Mouse (Mus musculus) kidney, postnatal 0 days (tissue): Measurements from ENCODE around the gene Ess2. TPM values are rescaled to one million over a fixed set of nuclear protein-coding genes. Genes with fewer than 3 reads are reported as not detected.

Source experiments
- ATAC-seq: fragments of 200-750 bp; cut with Nextera tagmentation; replicated peaks from 2 replicates; pipeline ENCODE4 v1.8.0; 2017; ENCODE audit warnings: low read depth, moderate number of reproducible peaks, moderate TSS enrichment, moderate library complexity; ENCODE audit not compliant: low FRiP score
- DNase-seq: peaks from one replicate; pipeline ENCODE4 v3.0.0-alpha.2; 2016; ENCODE audit warnings: low spot score
- H3K27ac ChIP-seq: fragments of 300-500 bp; sonication (generic); 2 replicates; pipeline ENCODE4 v1.5.1; 2014; ENCODE audit warnings: mild to moderate bottlenecking
- H3K27me3 ChIP-seq: fragments of 300-500 bp; sonication (generic); 2 replicates; pipeline ENCODE4 v1.6.1; 2014; ENCODE audit warnings: low read length, mixed read lengths; ENCODE audit not compliant: insufficient read depth
- H3K36me3 ChIP-seq: fragments of 300-500 bp; sonication (generic); 2 replicates; pipeline ENCODE4 v1.6.1; 2014; ENCODE audit warnings: low read length, mixed read lengths; ENCODE audit not compliant: insufficient read depth
- H3K4me1 ChIP-seq: fragments of 300-500 bp; sonication (generic); replicated peaks from 2 replicates; pipeline ENCODE4 v1.6.1; 2014; ENCODE audit warnings: antibody characterized with exemption, low read length, mixed read lengths; ENCODE audit not compliant: insufficient read depth
- H3K4me2 ChIP-seq: fragments of 300-500 bp; sonication (generic); 2 replicates; pipeline ENCODE4 v1.6.1; 2014; ENCODE audit warnings: mild to moderate bottlenecking, low read length, moderate library complexity, mixed read lengths
- H3K4me3 ChIP-seq: fragments of 300-500 bp; sonication (generic); replicated peaks from 2 replicates; pipeline ENCODE4 v1.5.1; 2014; ENCODE audit warnings: low read depth, low read length
- H3K9ac ChIP-seq: fragments of 300-500 bp; sonication (generic); 2 replicates; pipeline ENCODE4 v1.6.1; 2014; ENCODE audit warnings: low read depth, low read length
- H3K9me3 ChIP-seq: fragments of 300-500 bp; sonication (generic); replicated peaks from 2 replicates; pipeline ENCODE4 v1.6.1; 2016; ENCODE audit warnings: low read length, inconsistent platforms, mixed read lengths
- CTCF ChIP-seq: IDR thresholded peaks from 2 replicates; pipeline ENCODE4 v1.5.1; 2016; ENCODE audit warnings: antibody characterized with exemption, low read depth, mild to moderate bottlenecking, moderate library complexity
- WGBS: fragments of 180-500 bp; shearing (Covaris S2); extraction: QIAGEN DNeasy Blood & Tissue Kit; methylation state at CpG from one replicate; pipeline ENCODE4 v1.1.7; 2014; 5-methylcytosine and 5-hydroxymethylcytosine counted together
- polyA plus RNA-seq: library from polyadenylated mRNA; unstranded; fragments of >200 nt; fragmentation: Nextera tagmentation; extraction: Ambion mirVana; gene quantifications from 2 replicates; pipeline ENCODE4 v1.2.1, GENCODE M21; 2015

The Ess2 gene
- polyA plus RNA-seq, 1 experiment from 2014 or later: 27.6 TPM

DNA sequence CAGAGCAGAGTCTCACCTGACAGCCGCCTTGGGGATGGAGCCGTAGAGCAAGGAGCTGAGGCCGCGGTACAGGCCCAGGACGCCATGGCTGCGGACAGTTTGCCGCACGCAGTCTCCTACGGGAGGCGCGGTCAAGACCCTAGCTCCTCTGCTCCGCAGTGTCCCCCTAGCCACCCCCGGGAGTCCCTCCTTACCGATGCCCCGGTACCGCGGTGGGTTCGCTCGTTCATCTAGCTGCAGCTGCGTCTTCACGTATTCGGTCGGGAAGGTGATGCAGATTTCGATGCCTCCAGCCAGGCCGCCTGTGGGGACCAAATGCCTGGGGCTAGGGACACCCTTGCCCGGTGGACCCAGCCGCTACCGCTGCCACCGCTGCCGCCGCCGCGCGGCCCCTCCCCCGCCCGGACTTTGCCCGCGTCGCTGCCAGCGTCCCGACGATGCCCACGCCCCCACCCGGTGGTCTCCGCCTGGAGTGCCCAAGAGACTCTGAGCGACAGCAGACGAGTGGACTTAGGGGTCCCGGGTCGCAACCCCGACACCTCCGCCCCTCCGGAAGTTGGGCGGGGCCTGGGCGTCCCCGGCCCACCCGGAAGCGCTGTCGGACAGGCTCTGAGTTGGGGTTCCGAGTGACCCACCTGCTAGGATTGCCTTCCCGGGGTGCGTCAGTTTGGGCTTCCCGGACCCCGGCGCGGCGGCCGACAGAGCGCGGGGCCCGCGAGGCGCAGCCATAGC is 16.4 kb upstream of the Ess2 start:
- peak; percentile 28 for DNase-seq

GRCm38 (mm10) chr16:17922163-17922538 is 11.0 kb upstream of the Ess2 start:
- ATAC-seq: no peak
- H3K36me3 ChIP-seq: 0 out of 2 replicates have a peak, but pooled peaks cover 6% of the 10 kb centered on the region

More for the DNA sequence above, 16.4 kb upstream of the Ess2 start:
- ATAC-seq: peak; percentile 31
- Histone ChIP-seq H3K9ac (peak overlapping the region; percentile 85), H3K4me3 (peak overlapping the region; percentile 78), H3K36me3 (0 out of 2 replicates have a peak, but pooled peaks cover 6% of the 10 kb centered on the region), H3K4me2 (peak overlapping the region; percentile 98), H3K27me3 (no peaks in the 10 kb centered on the region), H3K4me1 (peaks cover 2% of the 10 kb centered on the region; the same call in 1 of the 2 replicates), H3K9me3 (no peaks in the 10 kb centered on the region), H3K27ac (peak overlapping the region; percentile 94)
- no peak for TF ChIP-seq CTCF
- WGBS: under 1% methylated on average over 72 of the region's 72 CpGs

DNA sequence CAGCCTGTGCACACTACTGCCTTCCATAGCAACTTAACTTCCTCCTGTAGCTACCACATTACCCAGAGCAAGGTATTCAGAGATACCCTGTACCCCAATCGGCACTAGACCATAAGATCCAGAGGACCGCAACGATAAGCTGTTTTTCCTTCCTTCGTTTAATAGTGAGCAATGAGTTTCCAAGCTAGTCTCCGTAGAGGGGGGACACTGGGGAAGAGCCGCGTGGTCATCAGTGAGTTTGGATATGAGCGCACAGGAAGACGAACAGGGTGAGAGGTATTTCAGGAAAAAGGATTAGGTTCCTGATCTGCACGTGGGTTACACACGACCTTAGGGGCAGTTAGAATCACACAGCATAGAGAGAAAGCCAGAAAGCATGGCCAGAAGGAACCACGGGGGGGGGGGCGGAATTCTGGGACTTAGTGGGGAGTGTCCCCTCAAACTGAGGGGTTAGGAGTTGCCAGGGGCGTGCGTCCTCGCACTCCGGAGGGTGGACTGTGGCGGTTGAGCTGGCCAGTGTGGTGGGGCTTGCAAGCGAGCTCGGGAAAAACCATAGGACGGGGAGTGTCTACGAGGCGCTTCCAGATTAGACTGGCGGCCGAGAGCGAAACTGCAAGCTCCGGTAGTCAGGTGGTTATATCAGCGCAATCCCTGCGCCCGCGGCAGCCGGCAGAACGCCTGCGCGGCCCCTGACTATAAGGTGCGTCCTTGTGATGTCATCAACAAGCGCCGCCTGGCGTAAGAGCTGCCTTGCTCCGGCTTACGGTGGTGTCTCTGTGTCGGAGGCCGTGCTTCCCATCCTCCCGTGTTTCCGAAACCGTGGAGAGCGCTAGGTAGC is 10.4 kb upstream of the Ess2 start:
- TF ChIP-seq CTCF: peak; percentile 64
- H3K4me2 ChIP-seq: peak overlapping the region; percentile 83
- DNase-seq (peak; percentile 99), ATAC-seq (peak; percentile 98)
- H3K9me3 ChIP-seq: no peaks in the 10 kb centered on the region
- peak overlapping the region; percentile 61 for H3K4me3 ChIP-seq
- H3K36me3 ChIP-seq: 0 out of 2 replicates have a peak, but pooled peaks cover 6% of the 10 kb centered on the region
- peaks cover 16% of the 10 kb centered on the region; the same call in 1 of the 2 replicates for H3K4me1 ChIP-seq
- H3K27ac ChIP-seq: peak overlapping the region; percentile 81
- peak overlapping the region; percentile 73 for H3K9ac ChIP-seq
- 2% methylated on average over 47 of the region's 47 CpGs for WGBS
- peaks cover 17% of the 10 kb centered on the region for H3K27me3 ChIP-seq

More at GRCm38 (mm10) chr16:17922163-17922538, 11.0 kb upstream of the Ess2 start:
- no peak for TF ChIP-seq CTCF
- H3K4me1 ChIP-seq: peaks cover 16% of the 10 kb centered on the region; the same call in 1 of the 2 replicates
- H3K9me3 ChIP-seq: no peaks in the 10 kb centered on the region
- H3K9ac ChIP-seq: peak overlapping the region; percentile 73
- peak overlapping the region; percentile 61 for H3K4me3 ChIP-seq
- peaks cover 12% of the 10 kb centered on the region for H3K27me3 ChIP-seq
- DNase-seq: no peak
- peak overlapping the region; percentile 81 for H3K27ac ChIP-seq
- WGBS: under 1% methylated on average over 14 of the region's 14 CpGs
- H3K4me2 ChIP-seq: peak overlapping the region; percentile 69

GRCm38 (mm10) chr16:17920586-17920985 is 9.4 kb upstream of the Ess2 start:
- peaks cover 16% of the 10 kb centered on the region; the same call in 1 of the 2 replicates for H3K4me1 ChIP-seq
- TF ChIP-seq CTCF: no peak
- 0 out of 2 replicates have a peak, but pooled peaks cover 6% of the 10 kb centered on the region for H3K36me3 ChIP-seq
- H3K4me3 ChIP-seq: no peak overlapping the region
- DNase-seq (no peak), ATAC-seq (no peak)
- H3K27ac ChIP-seq: no peak overlapping the region
- H3K4me2 ChIP-seq: peak overlapping the region; percentile 83; the same call in 1 of the 2 replicates
- H3K9me3 ChIP-seq: no peaks in the 10 kb centered on the region
- peaks cover 26% of the 10 kb centered on the region for H3K27me3 ChIP-seq
- 13% methylated on average over 20 of the region's 20 CpGs for WGBS
- peak overlapping the region; percentile 52; the same call in 1 of the 2 replicates for H3K9ac ChIP-seq

DNA sequence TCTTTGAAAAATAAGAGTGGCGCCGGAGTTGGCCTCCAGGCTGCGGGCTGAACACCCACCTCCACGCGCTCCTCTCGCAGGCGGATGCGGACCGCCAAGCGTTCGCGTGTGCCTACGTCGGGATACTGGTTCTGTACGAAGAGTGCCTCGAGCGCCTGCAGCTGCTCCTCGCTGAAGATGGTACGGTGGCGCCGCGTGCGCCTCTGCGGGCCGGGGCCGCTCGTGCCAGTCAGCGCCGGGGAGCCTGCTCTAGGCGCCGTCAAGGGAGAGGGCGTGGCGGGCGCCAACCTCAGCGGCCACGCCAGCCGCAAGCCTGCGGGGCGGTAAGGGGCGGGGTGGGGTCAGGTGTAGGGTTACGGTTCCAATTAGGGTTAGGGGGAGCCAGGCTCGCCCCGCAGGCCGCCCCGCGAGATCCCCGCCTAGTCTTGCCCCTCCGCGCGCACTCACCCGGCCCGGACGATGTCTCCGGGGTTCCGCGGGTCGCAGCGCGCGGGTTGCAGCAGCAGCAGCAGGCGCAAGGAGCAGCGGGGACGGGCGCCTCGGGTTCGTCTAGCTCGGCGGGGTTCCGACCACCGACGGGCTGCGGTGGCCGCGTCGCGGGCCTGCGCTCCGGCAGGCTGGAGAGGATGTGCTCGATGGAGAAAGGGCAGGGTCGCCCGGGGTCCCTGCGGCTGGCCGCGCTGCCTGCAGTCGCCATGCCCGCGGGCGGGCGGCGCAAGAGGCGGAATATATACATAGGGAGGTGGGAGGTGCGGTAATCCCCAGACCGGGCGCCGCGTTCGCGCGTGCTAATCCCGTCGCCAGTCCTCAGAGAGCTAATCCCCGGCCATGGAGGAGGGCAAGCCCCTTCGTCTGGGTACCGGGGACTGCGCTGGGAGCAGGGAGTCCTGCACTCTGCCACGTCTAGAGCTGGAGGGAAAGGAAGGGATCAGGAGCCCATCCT is 3.4 kb upstream of the Ess2 start, which contains the start of gene Gsc2:
Gene Gsc2 (minus strand): TSS at position 753 of the 943 bp plus-strand sequence.
- Histone ChIP-seq H3K27ac (no peak within 1 kb of the TSS), H3K4me3 (peak within 1 kb of the TSS; percentile 36), H3K27me3 (peaks cover 54% of the 10 kb centered on the region), H3K4me2 (peak within 1 kb of the TSS; percentile 62), H3K9me3 (no peaks in the 10 kb centered on the region), H3K9ac (0 out of 2 replicates have a peak within 1 kb of the TSS, but pooled peaks have one; percentile 35), H3K4me1 (peaks cover 11% of the 10 kb centered on the region), H3K36me3 (no peaks in the 10 kb centered on the region)
- DNase-seq (no peak), ATAC-seq (peak; percentile 18; the same call in 1 of the 2 replicates)
- no peak for TF ChIP-seq CTCF
- WGBS: under 1% methylated on average over 96 of the region's 106 CpGs
